24 mouse cellular contexts compared by ENCODE assay signal in the genomic region with DNA sequence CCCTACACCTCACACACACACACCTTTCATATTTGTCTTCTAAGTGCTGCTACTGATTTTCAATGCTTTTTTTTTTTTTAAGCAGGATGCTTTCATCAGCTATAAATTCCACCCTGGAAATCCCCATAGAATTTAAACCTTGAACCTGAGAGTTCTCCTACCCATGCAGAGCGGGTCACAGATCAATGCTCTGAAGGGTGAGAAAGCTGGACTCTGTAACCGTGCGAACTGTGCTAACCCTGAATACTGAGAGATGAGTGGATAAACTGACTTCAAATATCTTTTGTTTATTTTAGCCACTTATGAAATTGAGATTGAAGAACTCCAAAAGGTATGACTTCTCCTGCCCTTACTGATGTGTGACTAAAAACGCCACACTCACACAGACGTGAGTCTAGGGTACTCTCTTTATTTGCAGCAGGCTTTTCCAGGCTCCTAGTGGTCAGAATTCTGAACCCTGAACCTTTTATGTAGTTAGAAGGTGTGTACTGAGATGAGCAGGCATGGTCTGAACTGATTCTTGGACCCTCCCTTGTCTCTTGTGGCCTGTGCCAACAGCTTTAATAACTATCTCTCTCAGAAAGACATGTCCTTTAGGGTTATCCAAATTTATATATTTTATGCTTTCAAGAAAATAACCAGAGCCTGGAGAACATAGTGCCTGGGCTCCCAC.
A peak's percentile ranks its signal among the peaks of the same experiment; 100 is the strongest.
DNase-seq lines count a peak whose midpoint lies in the region; ATAC-seq and TF ChIP-seq lines count a peak whose summit lies in the region.
"Had no signal": no experiment of that assay in that cellular context is flagged by ENCODE, and none has a peak within 500 bp of the region (broad histone marks: within the 10 kb centered on the region; RNA-seq: fewer than 3 reads in every experiment).

No protein-coding gene starts in this region.

- no peak overlapping the region for H3K4me3 ChIP-seq in liver, adult 2 months (ENCODE audit: insufficient read depth, low read depth, low read length)
- no peak overlapping the region for H3K4me3 ChIP-seq in liver, embryonic 11.5 days (ENCODE audit: low read depth, low read length)
- no peak overlapping the region for H3K4me3 ChIP-seq in kidney, adult 2 months (ENCODE audit: insufficient read depth, low read depth, low read length)
- no peak overlapping the region for H3K4me3 ChIP-seq in kidney, postnatal 0 days (replicated peaks; ENCODE audit: low read depth, low read length)
- H3K4me3 ChIP-seq in liver, embryonic 16.5 days (ENCODE audit: low read depth, low read length) = no peak overlapping the region
- H3K4me3 ChIP-seq: embryonic facial prominence, embryonic 13.5 days; forebrain, embryonic 13.5 days; hindbrain, embryonic 10.5 days; limb, embryonic 12.5 days; midbrain, embryonic 13.5 days; neural tube, embryonic 13.5 days had no signal

- DNase-seq in liver, adult 2 months (ENCODE audit: extremely low read depth, low read depth, low spot score) = peak; percentile 97
- no peak for DNase-seq in liver, embryonic 11.5 days (ENCODE audit: low spot score)
- DNase-seq in kidney, adult 2 months = peak; percentile 83
- peak; percentile 27 for DNase-seq in kidney, postnatal 0 days (ENCODE audit: low spot score)
- DNase-seq in lung, postnatal 10 days = no peak
- DNase-seq in spleen, postnatal 10 days (ENCODE audit: low spot score in 2 of 2) = no peak
- no peak for DNase-seq in adrenal gland, postnatal 36 days
- DNase-seq: adrenal gland, postnatal 25 days; cerebellum, adult 18-20 months; cerebellum, postnatal 10 days; gastrocnemius, postnatal 10 days; heart, postnatal 14 days; lung, adult 18-20 months; thymus, postnatal 14 days had no signal

- no peaks in the 10 kb centered on the region for H3K79me2 ChIP-seq in liver, adult 2 months (ENCODE audit: control insufficient read depth, insufficient read depth, low read length)

- 24% methylated on average over 5 of the region's 5 CpGs for WGBS in liver, adult 2 months
- WGBS in liver, embryonic 11.5 days = 76% methylated on average over 5 of the region's 5 CpGs
- WGBS in kidney, adult 2 months = 49% methylated on average over 5 of the region's 5 CpGs
- WGBS in kidney, postnatal 0 days = 47% methylated on average over 5 of the region's 5 CpGs
- WGBS in liver, embryonic 16.5 days (ENCODE audit: insufficient replicate concordance) = 54% methylated on average over 5 of the region's 5 CpGs

- no peak overlapping the region for H3K4me2 ChIP-seq in liver, embryonic 11.5 days
- no peak overlapping the region for H3K4me2 ChIP-seq in kidney, postnatal 0 days (ENCODE audit: low read length)
- no peak overlapping the region for H3K4me2 ChIP-seq in liver, embryonic 16.5 days (ENCODE audit: low read depth, low read length)
- H3K4me2 ChIP-seq: embryonic facial prominence, embryonic 13.5 days; forebrain, embryonic 13.5 days; limb, embryonic 12.5 days; midbrain, embryonic 13.5 days; neural tube, embryonic 13.5 days had no signal

- TF ChIP-seq POLR2A in liver, adult 2 months (IDR thresholded peaks at IDR 0.05; ENCODE audit: extremely low read depth, insufficient read depth, low read length) = no peak
- no peak for TF ChIP-seq POLR2A in kidney, adult 2 months (IDR thresholded peaks at IDR 0.05; ENCODE audit: low read depth, low read length)

- no peak for TF ChIP-seq CTCF in liver, adult 2 months (IDR thresholded peaks at IDR 0.05; ENCODE audit: low read depth, low read length)
- TF ChIP-seq CTCF in kidney, adult 2 months (conservative IDR thresholded peaks at IDR 0.05; ENCODE audit: insufficient read depth, insufficient read length, low read depth, low read length) = no peak
- no peak for TF ChIP-seq CTCF in kidney, postnatal 0 days (IDR thresholded peaks at IDR 0.05; ENCODE audit: low read depth)

- H3K9me3 ChIP-seq in liver, embryonic 11.5 days (ENCODE audit: control insufficient read depth, low read length) = no peaks in the 10 kb centered on the region
- H3K9me3 ChIP-seq in kidney, postnatal 0 days (replicated peaks; ENCODE audit: low read length) = no peaks in the 10 kb centered on the region
- no peaks in the 10 kb centered on the region for H3K9me3 ChIP-seq in liver, embryonic 16.5 days (replicated peaks; ENCODE audit: control insufficient read depth, low read length)
- H3K9me3 ChIP-seq: embryonic facial prominence, embryonic 13.5 days; forebrain, embryonic 13.5 days; hindbrain, embryonic 10.5 days; limb, embryonic 12.5 days; midbrain, embryonic 13.5 days; neural tube, embryonic 13.5 days had no signal

- ATAC-seq in liver, embryonic 11.5 days (replicated peaks; ENCODE audit: low FRiP score) = no peak
- peak; percentile 82; the same call in 1 of the 2 replicates for ATAC-seq in kidney, postnatal 0 days (replicated peaks; ENCODE audit: low FRiP score, low read depth)
- peak; percentile 72; the same call in 1 of the 2 replicates for ATAC-seq in liver, embryonic 16.5 days (ENCODE audit: low read depth)
- ATAC-seq: forebrain, embryonic 13.5 days; hindbrain, embryonic 16.5 days; lung, postnatal 0 days; midbrain, embryonic 13.5 days had no signal

- no peaks in the 10 kb centered on the region for H3K36me3 ChIP-seq in liver, adult 2 months (ENCODE audit: control insufficient read depth, insufficient read depth, low read length)
- H3K36me3 ChIP-seq in liver, embryonic 11.5 days (ENCODE audit: control insufficient read depth, insufficient read depth, low read length) = no peaks in the 10 kb centered on the region
- no peaks in the 10 kb centered on the region for H3K36me3 ChIP-seq in kidney, adult 2 months (ENCODE audit: control insufficient read depth, insufficient read depth, low read length)
- no peaks in the 10 kb centered on the region for H3K36me3 ChIP-seq in kidney, postnatal 0 days (ENCODE audit: insufficient read depth, low read length)
- no peaks in the 10 kb centered on the region for H3K36me3 ChIP-seq in liver, embryonic 16.5 days (ENCODE audit: control insufficient read depth, insufficient read depth)
- H3K36me3 ChIP-seq: embryonic facial prominence, embryonic 13.5 days; hindbrain, embryonic 10.5 days; limb, embryonic 12.5 days; midbrain, embryonic 13.5 days; neural tube, embryonic 13.5 days had no signal

- H3K27ac ChIP-seq in liver, adult 2 months (replicated peaks; ENCODE audit: insufficient read depth, low read depth, low read length) = peak overlapping the region; percentile 89
- no peak overlapping the region for H3K27ac ChIP-seq in liver, embryonic 11.5 days (ENCODE audit: low read depth, low read length)
- peak overlapping the region; percentile 90 for H3K27ac ChIP-seq in kidney, adult 2 months (ENCODE audit: insufficient read depth, low read depth, low read length)
- peak overlapping the region; percentile 62; the same call in 1 of the 2 replicates for H3K27ac ChIP-seq in kidney, postnatal 0 days
- no peak overlapping the region for H3K27ac ChIP-seq in liver, embryonic 16.5 days (ENCODE audit: low read length)
- H3K27ac ChIP-seq: embryonic facial prominence, embryonic 13.5 days; forebrain, embryonic 13.5 days; hindbrain, embryonic 10.5 days; limb, embryonic 12.5 days; macrophage; midbrain, embryonic 13.5 days; neural tube, embryonic 13.5 days had no signal

- peak overlapping the region; percentile 36; the same call in 1 of the 2 replicates for H3K9ac ChIP-seq in liver, adult 2 months (ENCODE audit: low read depth, low read length)
- H3K9ac ChIP-seq in liver, embryonic 11.5 days (ENCODE audit: low read depth, low read length) = no peak overlapping the region
- H3K9ac ChIP-seq in kidney, postnatal 0 days (ENCODE audit: low read depth, low read length) = no peak overlapping the region
- no peak overlapping the region for H3K9ac ChIP-seq in liver, embryonic 16.5 days (ENCODE audit: low read depth, low read length)
- H3K9ac ChIP-seq: embryonic facial prominence, embryonic 13.5 days; forebrain, embryonic 13.5 days; limb, embryonic 12.5 days; midbrain, embryonic 13.5 days; neural tube, embryonic 13.5 days had no signal

- H3K4me1 ChIP-seq in liver, adult 2 months (ENCODE audit: control insufficient read depth, insufficient read depth, low read length) = peaks cover 23% of the 10 kb centered on the region
- H3K4me1 ChIP-seq in liver, embryonic 11.5 days (replicated peaks; ENCODE audit: control insufficient read depth, insufficient read depth, low read length) = no peaks in the 10 kb centered on the region
- H3K4me1 ChIP-seq in kidney, adult 2 months (ENCODE audit: control insufficient read depth, insufficient read depth, low read length) = peaks cover 16% of the 10 kb centered on the region; the same call in 1 of the 2 replicates
- H3K4me1 ChIP-seq in kidney, postnatal 0 days (replicated peaks; ENCODE audit: insufficient read depth, low read length) = no peaks in the 10 kb centered on the region
- no peaks in the 10 kb centered on the region for H3K4me1 ChIP-seq in liver, embryonic 16.5 days (ENCODE audit: control insufficient read depth, low read depth, low read length)
- H3K4me1 ChIP-seq: embryonic facial prominence, embryonic 13.5 days; hindbrain, embryonic 10.5 days; limb, embryonic 12.5 days; midbrain, embryonic 13.5 days; neural tube, embryonic 13.5 days had no signal

- H3K27me3 ChIP-seq in liver, adult 2 months (ENCODE audit: control insufficient read depth, insufficient read depth, low read length) = no peaks in the 10 kb centered on the region
- no peaks in the 10 kb centered on the region for H3K27me3 ChIP-seq in liver, embryonic 11.5 days (replicated peaks; ENCODE audit: control insufficient read depth, insufficient read depth, low read length)
- no peaks in the 10 kb centered on the region for H3K27me3 ChIP-seq in kidney, adult 2 months (replicated peaks; ENCODE audit: control insufficient read depth, insufficient read depth, low read length)
- no peaks in the 10 kb centered on the region for H3K27me3 ChIP-seq in kidney, postnatal 0 days (ENCODE audit: insufficient read depth, low read length)
- no peaks in the 10 kb centered on the region for H3K27me3 ChIP-seq in liver, embryonic 16.5 days (ENCODE audit: control insufficient read depth, insufficient read depth, low read depth, low read length)
- H3K27me3 ChIP-seq: embryonic facial prominence, embryonic 13.5 days; forebrain, embryonic 13.5 days; limb, embryonic 12.5 days; midbrain, embryonic 13.5 days; neural tube, embryonic 13.5 days had no signal

Comparison
In these comparisons a context has a peak if more than half of its experiments do, and no peak if none do; other contexts are left out.
1. DNase-seq: peak in liver, adult 2 months (single experiment), kidney, adult 2 months (single experiment) and kidney, postnatal 0 days (single experiment); none in liver, embryonic 11.5 days (single experiment), lung, postnatal 10 days (single experiment), spleen, postnatal 10 days (0 of 2) and adrenal gland, postnatal 36 days (0 of 2).
2. H3K27ac ChIP-seq: peak in liver, adult 2 months (single experiment), kidney, adult 2 months (single experiment) and kidney, postnatal 0 days (single experiment); none in liver, embryonic 11.5 days (single experiment) and liver, embryonic 16.5 days (single experiment).